Mouse (Mus musculus) embryonic facial prominence, embryonic 15.5 days (tissue): Measurements from ENCODE around the gene D330020A13Rik. TPM values are rescaled to one million over a fixed set of nuclear protein-coding genes. Genes with fewer than 3 reads are reported as not detected.

ENCODE experiments used
- ATAC-seq: fragments of 200-750 bp; cut with Nextera tagmentation; 2 replicates; pipeline ENCODE4 v1.8.0; 2017; ENCODE audit warnings: low read depth, moderate TSS enrichment; ENCODE audit not compliant: insufficient number of reproducible peaks, low FRiP score, low TSS enrichment
- H3K27ac ChIP-seq: fragments of 300-500 bp; sonication (generic); replicated peaks from 2 replicates; pipeline ENCODE4 v1.5.1; 2015; ENCODE audit warnings: mild to moderate bottlenecking, inconsistent platforms
- H3K27me3 ChIP-seq: fragments of 300-500 bp; sonication (generic); 2 replicates; pipeline ENCODE4 v1.6.1; 2015; ENCODE audit warnings: inconsistent platforms
- H3K36me3 ChIP-seq: fragments of 300-500 bp; sonication (generic); 2 replicates; pipeline ENCODE4 v1.6.1; 2015; ENCODE audit warnings: mild to moderate bottlenecking, inconsistent platforms
- H3K4me1 ChIP-seq: fragments of 300-500 bp; sonication (generic); 2 replicates; pipeline ENCODE4 v1.6.1; 2015; ENCODE audit warnings: inconsistent platforms
- H3K4me2 ChIP-seq: fragments of 300-500 bp; sonication (generic); replicated peaks from 2 replicates; pipeline ENCODE4 v1.6.1; 2015; ENCODE audit warnings: mild to moderate bottlenecking, inconsistent platforms
- H3K4me3 ChIP-seq: fragments of 300-500 bp; sonication (generic); replicated peaks from 2 replicates; pipeline ENCODE4 v1.5.1; 2015; ENCODE audit warnings: mild to moderate bottlenecking, inconsistent platforms
- H3K9ac ChIP-seq: fragments of 300-500 bp; sonication (generic); 2 replicates; pipeline ENCODE4 v1.6.1; 2015; ENCODE audit warnings: inconsistent platforms
- H3K9me3 ChIP-seq: fragments of 300-500 bp; sonication (generic); replicated peaks from 2 replicates; pipeline ENCODE4 v1.6.1; 2016; ENCODE audit warnings: inconsistent platforms
- WGBS: fragments of 180-500 bp; shearing (Covaris S2); methylation state at CpG from one replicate; pipeline ENCODE4 v1.1.7; 2015; 5-methylcytosine and 5-hydroxymethylcytosine counted together
- polyA plus RNA-seq: library from polyadenylated mRNA; unstranded; fragments of >200 nt; fragmentation: Nextera tagmentation; extraction: Ambion mirVana; gene quantifications from 2 replicates; pipeline ENCODE4 v1.2.1, GENCODE M21; 2015

The D330020A13Rik gene
- polyA plus RNA-seq, 1 experiment from 2014 or later: 1.5 TPM

GRCm38 (mm10) chr6:120332351-120332750 lies 38.2 kb downstream of the D330020A13Rik start:
- Histone ChIP-seq H3K4me1 (no peaks in the 10 kb centered on the region), H3K36me3 (peaks cover 68% of the 10 kb centered on the region), H3K27ac (no peak overlapping the region), H3K4me2 (no peak overlapping the region), H3K27me3 (no peaks in the 10 kb centered on the region), H3K4me3 (no peak overlapping the region), H3K9ac (no peak overlapping the region), H3K9me3 (no peaks in the 10 kb centered on the region)
- WGBS: 70% methylated on average over 2 of the region's 2 CpGs
- no peak for ATAC-seq

- no peak overlapping the region for H3K4me3 ChIP-seq
These were observed 49.8 kb downstream of the D330020A13Rik start for GRCm38 (mm10) chr6:120343992-120344391.

More at GRCm38 (mm10) chr6:120343992-120344391, 49.8 kb downstream of the D330020A13Rik start:
- H3K9ac ChIP-seq: no peak overlapping the region
- H3K4me2 ChIP-seq: no peak overlapping the region
- no peaks in the 10 kb centered on the region for H3K9me3 ChIP-seq
- ATAC-seq: no peak
- H3K36me3 ChIP-seq: peaks cover 69% of the 10 kb centered on the region
- H3K27ac ChIP-seq: no peak overlapping the region
- WGBS: 61% methylated on average over 1 of the region's 1 CpGs
- no peaks in the 10 kb centered on the region for H3K4me1 ChIP-seq
- H3K27me3 ChIP-seq: no peaks in the 10 kb centered on the region

Other genes starting within 250 kb of the D330020A13Rik start
- 0.49 TPM in 1 of 2 replicates, not detected in the other for gene Ninj2, start 201.0 kb upstream of the D330020A13Rik start, polyA plus RNA-seq
- 2.5 and 2.9 TPM in 2 replicates for gene B4galnt3, start 195 bp downstream of the D330020A13Rik start, polyA plus RNA-seq
- 50.0 and 50.2 TPM in 2 replicates for gene Kdm5a, start 69.8 kb downstream of the D330020A13Rik start, polyA plus RNA-seq
- gene Ccdc77, start 70.0 kb downstream of the D330020A13Rik start, polyA plus RNA-seq: 21.2 and 25.1 TPM in 2 replicates
- gene Il17ra, start 168.9 kb downstream of the D330020A13Rik start, polyA plus RNA-seq: 9.9 and 10.0 TPM in 2 replicates
- gene Tmem121b, start 199.4 kb downstream of the D330020A13Rik start, polyA plus RNA-seq: 0.24 and 0.28 TPM in 2 replicates
- 17.6 and 18.0 TPM in 2 replicates for gene Hdhd5, start 237.0 kb downstream of the D330020A13Rik start, polyA plus RNA-seq